In genomic region chr1:64223779-64224687, GRCm38 (mm10) we compare ENCODE assay signal across 9 mouse cellular contexts.
DNase-seq lines count a peak whose midpoint lies in the region; ATAC-seq and TF ChIP-seq lines count a peak whose summit lies in the region.
"Had no signal": no experiment of that assay in that cellular context is flagged by ENCODE, and none has a peak within 500 bp of the region (broad histone marks: within the 10 kb centered on the region; RNA-seq: fewer than 3 reads in every experiment).

No protein-coding gene starts in this region.

- 79% methylated on average over 19 of the region's 19 CpGs for WGBS in kidney, embryonic 14.5 days
- 49% methylated on average over 19 of the region's 19 CpGs for WGBS in forebrain, embryonic 15.5 days
- 64% methylated on average over 19 of the region's 19 CpGs for WGBS in intestine, embryonic 15.5 days
- 30% methylated on average over 19 of the region's 19 CpGs for WGBS in midbrain, postnatal 0 days
- WGBS in thymus, adult 2 months: 90% methylated on average over 19 of the region's 19 CpGs

- H3K27me3 ChIP-seq in kidney, embryonic 14.5 days (ENCODE audit: control insufficient read depth, insufficient read depth, low read length): no peaks in the 10 kb centered on the region
- H3K27me3 ChIP-seq in forebrain, embryonic 15.5 days: no peaks in the 10 kb centered on the region
- H3K27me3 ChIP-seq in intestine, embryonic 15.5 days (replicated peaks): no peaks in the 10 kb centered on the region
- H3K27me3 ChIP-seq in midbrain, postnatal 0 days (ENCODE audit: insufficient read depth, low read length): no peaks in the 10 kb centered on the region
- H3K27me3 ChIP-seq in thymus, adult 2 months (ENCODE audit: control insufficient read depth, insufficient read depth, low read length): no peaks in the 10 kb centered on the region

- no peak overlapping the region for H3K4me2 ChIP-seq in kidney, embryonic 14.5 days (replicated peaks; ENCODE audit: low read depth, low read length)
- H3K4me2 ChIP-seq in forebrain, embryonic 15.5 days (replicated peaks): 0 out of 2 replicates have a peak overlapping the region, but pooled peaks have one; percentile 6
- H3K4me2 ChIP-seq in intestine, embryonic 15.5 days (replicated peaks): no peak overlapping the region
- peak overlapping the region; percentile 24; the same call in 1 of the 2 replicates for H3K4me2 ChIP-seq in midbrain, postnatal 0 days (ENCODE audit: low read depth, low read length, poor library complexity, severe bottlenecking)

- H3K9me3 ChIP-seq in kidney, embryonic 14.5 days (ENCODE audit: control insufficient read depth, low read length): no peaks in the 10 kb centered on the region
- H3K9me3 ChIP-seq in forebrain, embryonic 15.5 days: no peaks in the 10 kb centered on the region
- no peaks in the 10 kb centered on the region for H3K9me3 ChIP-seq in intestine, embryonic 15.5 days
- H3K9me3 ChIP-seq in midbrain, postnatal 0 days (ENCODE audit: low read length): no peaks in the 10 kb centered on the region
- H3K9me3 ChIP-seq: megakaryocyte, embryonic 14.5 days had no signal

- H3K27ac ChIP-seq in kidney, embryonic 14.5 days (ENCODE audit: low read depth, low read length): no peak overlapping the region
- H3K27ac ChIP-seq in forebrain, embryonic 15.5 days (replicated peaks): peak overlapping the region; percentile 80
- 0 out of 2 replicates have a peak overlapping the region, but pooled peaks have one; percentile 44 for H3K27ac ChIP-seq in intestine, embryonic 15.5 days
- H3K27ac ChIP-seq in midbrain, postnatal 0 days (ENCODE audit: low read depth, low read length): peak overlapping the region; percentile 68
- no peak overlapping the region for H3K27ac ChIP-seq in thymus, adult 2 months (ENCODE audit: control insufficient read depth, insufficient read depth, low read length)

- no peak for TF ChIP-seq CTCF in brain, embryonic 14.5 days (IDR thresholded peaks at IDR 0.05; ENCODE audit: borderline replicate concordance, extremely low read depth, insufficient read depth, insufficient read length)
- TF ChIP-seq CTCF in midbrain, postnatal 0 days (IDR thresholded peaks at IDR 0.05): no peak
- no peak for TF ChIP-seq CTCF in thymus, adult 2 months (IDR thresholded peaks at IDR 0.05; ENCODE audit: borderline replicate concordance, control insufficient read depth, extremely low read depth, insufficient read depth, low read length, poor library complexity)

- no peaks in the 10 kb centered on the region for H3K36me3 ChIP-seq in kidney, embryonic 14.5 days (ENCODE audit: control insufficient read depth, insufficient read depth, low read length)
- H3K36me3 ChIP-seq in forebrain, embryonic 15.5 days: no peaks in the 10 kb centered on the region
- H3K36me3 ChIP-seq in intestine, embryonic 15.5 days: no peaks in the 10 kb centered on the region
- H3K36me3 ChIP-seq in midbrain, postnatal 0 days (ENCODE audit: insufficient read depth, low read length): no peaks in the 10 kb centered on the region
- no peaks in the 10 kb centered on the region for H3K36me3 ChIP-seq in thymus, adult 2 months (ENCODE audit: control insufficient read depth, insufficient read depth, low read length)

- DNase-seq in kidney, adult 18-20 months: peak; percentile 7
- DNase-seq in brain, embryonic 14.5 days (ENCODE audit: low read depth): peak; percentile 90
- DNase-seq in midbrain, postnatal 0 days (ENCODE audit: low spot score): peak; percentile 82
- no peak for DNase-seq in thymus, adult 2 months
- no peak for DNase-seq in layer of hippocampus, adult 11-12 months (ENCODE audit: low spot score)

- no peak overlapping the region for H3K9ac ChIP-seq in kidney, embryonic 14.5 days (ENCODE audit: low read depth, low read length)
- H3K9ac ChIP-seq in forebrain, embryonic 15.5 days (replicated peaks): no peak overlapping the region
- H3K9ac ChIP-seq in intestine, embryonic 15.5 days: no peak overlapping the region
- peak overlapping the region; percentile 29; the same call in 1 of the 2 replicates for H3K9ac ChIP-seq in midbrain, postnatal 0 days (replicated peaks; ENCODE audit: low read length, poor library complexity, severe bottlenecking)

- H3K4me3 ChIP-seq in kidney, embryonic 14.5 days (ENCODE audit: low read length): no peak overlapping the region
- H3K4me3 ChIP-seq in forebrain, embryonic 15.5 days: no peak overlapping the region
- H3K4me3 ChIP-seq in intestine, embryonic 15.5 days (replicated peaks): no peak overlapping the region
- 0 out of 2 replicates have a peak overlapping the region, but pooled peaks have one; percentile 6 for H3K4me3 ChIP-seq in midbrain, postnatal 0 days (ENCODE audit: low read depth, low read length)
- H3K4me3 ChIP-seq in thymus, adult 2 months (ENCODE audit: control insufficient read depth, insufficient read depth, low read length): no peak overlapping the region
- H3K4me3 ChIP-seq: megakaryocyte, embryonic 14.5 days had no signal

- H3K4me1 ChIP-seq in kidney, embryonic 14.5 days (ENCODE audit: control insufficient read depth, insufficient read depth, low read length): 0 out of 2 replicates have a peak, but pooled peaks cover 8% of the 10 kb centered on the region
- H3K4me1 ChIP-seq in forebrain, embryonic 15.5 days: peaks cover 37% of the 10 kb centered on the region
- peaks cover 26% of the 10 kb centered on the region for H3K4me1 ChIP-seq in intestine, embryonic 15.5 days (replicated peaks)
- peaks cover 25% of the 10 kb centered on the region for H3K4me1 ChIP-seq in midbrain, postnatal 0 days (ENCODE audit: insufficient read depth, low read length)
- no peaks in the 10 kb centered on the region for H3K4me1 ChIP-seq in thymus, adult 2 months (replicated peaks; ENCODE audit: control insufficient read depth, insufficient read depth, low read length)

- TF ChIP-seq POLR2A in brain, embryonic 14.5 days (IDR thresholded peaks at IDR 0.05; ENCODE audit: borderline replicate concordance, extremely low read depth, insufficient read depth, insufficient read length, poor library complexity, severe bottlenecking): no peak
- no peak for TF ChIP-seq POLR2A in thymus, adult 2 months (IDR thresholded peaks at IDR 0.05; ENCODE audit: control insufficient read depth, extremely low read depth, insufficient read depth, low read length, poor library complexity)

- no peak for ATAC-seq in kidney, embryonic 14.5 days (ENCODE audit: low FRiP score, low TSS enrichment)
- ATAC-seq in forebrain, embryonic 15.5 days (replicated peaks): peak; percentile 41
- ATAC-seq in intestine, embryonic 15.5 days: 0 out of 2 replicates have a peak, but pooled peaks have one; percentile 36
- ATAC-seq in midbrain, postnatal 0 days (ENCODE audit: low FRiP score): peak; percentile 53

Comparison
In these comparisons a context has a peak if more than half of its experiments do, and no peak if none do; other contexts are left out.
1. DNase-seq: peak in kidney, adult 18-20 months (single experiment), brain, embryonic 14.5 days (single experiment) and midbrain, postnatal 0 days (single experiment); none in thymus, adult 2 months (single experiment) and layer of hippocampus, adult 11-12 months (single experiment).
2. H3K27ac ChIP-seq: peak in forebrain, embryonic 15.5 days (single experiment), intestine, embryonic 15.5 days (single experiment) and midbrain, postnatal 0 days (single experiment); none in kidney, embryonic 14.5 days (single experiment) and thymus, adult 2 months (single experiment).
3. H3K4me2 ChIP-seq: peak in forebrain, embryonic 15.5 days (single experiment) and midbrain, postnatal 0 days (single experiment); none in kidney, embryonic 14.5 days (single experiment) and intestine, embryonic 15.5 days (single experiment).